ENCODE assay signal across 14 mouse cellular contexts in the genomic region with DNA sequence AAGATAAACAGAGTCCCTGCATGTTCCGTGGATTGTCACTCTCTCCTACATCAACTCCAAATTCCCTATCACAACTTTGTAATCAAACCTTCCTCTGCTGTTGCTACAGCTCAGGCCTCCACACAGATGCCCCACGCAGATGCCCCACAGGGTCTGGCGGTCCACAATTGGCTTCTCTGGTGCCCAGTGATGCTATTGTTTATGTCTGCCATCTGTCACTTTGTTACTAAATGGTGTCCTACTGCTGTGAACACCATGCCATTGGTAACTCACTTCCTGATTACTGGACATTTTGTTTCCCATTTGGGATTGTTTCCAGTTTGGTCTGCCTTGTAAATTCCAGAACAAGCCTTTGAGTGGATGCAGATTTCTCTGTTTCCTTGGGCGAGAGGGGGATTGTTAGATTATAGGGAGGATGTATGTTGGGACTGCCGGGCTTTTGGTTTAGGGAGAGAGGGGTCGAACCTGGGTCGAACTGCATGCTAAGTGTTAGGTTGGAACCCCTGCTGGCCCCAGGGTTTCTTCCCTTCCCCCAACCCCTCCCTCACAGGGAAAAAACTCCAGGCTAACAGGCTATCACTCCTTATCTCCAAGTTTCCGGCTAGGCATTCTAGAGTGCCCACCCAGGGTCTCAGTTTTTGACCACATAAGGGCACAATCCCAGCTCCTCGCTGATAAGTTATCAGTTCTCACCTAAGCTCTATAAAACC. TPM values are rescaled to one million over a fixed set of nuclear protein-coding genes. Genes with fewer than 3 reads are reported as not detected.
A peak's percentile ranks its signal among the peaks of the same experiment; 100 is the strongest.
DNase-seq lines count a peak whose midpoint lies in the region; ATAC-seq and TF ChIP-seq lines count a peak whose summit lies in the region.
"Had no signal": no experiment of that assay in that cellular context is flagged by ENCODE, and none has a peak within 500 bp of the region (broad histone marks: within the 10 kb centered on the region; RNA-seq: fewer than 3 reads in every experiment).

No protein-coding gene starts in this region.

- H3K27ac ChIP-seq in heart, embryonic 16.5 days (ENCODE audit: low read length), result 0 out of 2 replicates have a peak overlapping the region, but pooled peaks have one; percentile 16
- peak overlapping the region; percentile 21; the same call in 1 of the 2 replicates for H3K27ac ChIP-seq in stomach, embryonic 15.5 days
- no peak overlapping the region; the same call in 1 of the 2 replicates for H3K27ac ChIP-seq in stomach, postnatal 0 days (replicated peaks)
- 0 out of 2 replicates have a peak overlapping the region, but pooled peaks have one; percentile 29 for H3K27ac ChIP-seq in neural tube, embryonic 15.5 days (replicated peaks)
- H3K27ac ChIP-seq: embryonic facial prominence, embryonic 13.5 days; liver, embryonic 13.5 days; midbrain, embryonic 13.5 days had no signal

- no peak for ATAC-seq in heart, embryonic 16.5 days (replicated peaks; ENCODE audit: extremely low read depth, insufficient read depth, low FRiP score)
- ATAC-seq in stomach, embryonic 15.5 days (ENCODE audit: insufficient read depth, low FRiP score, low read depth), result no peak
- ATAC-seq in stomach, postnatal 0 days (ENCODE audit: low FRiP score, low TSS enrichment), result no peak
- ATAC-seq in neural tube, embryonic 15.5 days (ENCODE audit: low FRiP score), result no peak
- ATAC-seq in megakaryocyte, adult 5-6 weeks (ENCODE audit: poor library complexity, severe bottlenecking), result no peak
- ATAC-seq: midbrain, embryonic 13.5 days had no signal

- H3K4me1 ChIP-seq in heart, embryonic 16.5 days (ENCODE audit: control insufficient read depth, insufficient read depth, low read length), result peaks cover 28% of the 10 kb centered on the region
- peaks cover 27% of the 10 kb centered on the region for H3K4me1 ChIP-seq in stomach, embryonic 15.5 days
- H3K4me1 ChIP-seq in stomach, postnatal 0 days (replicated peaks; ENCODE audit: control insufficient read depth, insufficient read depth), result peaks cover 11% of the 10 kb centered on the region
- H3K4me1 ChIP-seq in neural tube, embryonic 15.5 days, result peaks cover 16% of the 10 kb centered on the region

- no peaks in the 10 kb centered on the region for H3K27me3 ChIP-seq in heart, embryonic 16.5 days (ENCODE audit: control insufficient read depth, insufficient read depth, low read length)
- no peaks in the 10 kb centered on the region for H3K27me3 ChIP-seq in stomach, embryonic 15.5 days (replicated peaks)
- H3K27me3 ChIP-seq in stomach, postnatal 0 days (ENCODE audit: control insufficient read depth, insufficient read depth, low read length), result no peaks in the 10 kb centered on the region
- no peaks in the 10 kb centered on the region for H3K27me3 ChIP-seq in neural tube, embryonic 15.5 days (replicated peaks)
- H3K27me3 ChIP-seq: embryonic facial prominence, embryonic 13.5 days; liver, embryonic 13.5 days; midbrain, embryonic 13.5 days had no signal

- no peak for TF ChIP-seq CTCF in stomach, postnatal 0 days (IDR thresholded peaks at IDR 0.05; ENCODE audit: low read depth)

- H3K36me3 ChIP-seq in heart, embryonic 16.5 days (ENCODE audit: control insufficient read depth, insufficient read depth), result no peaks in the 10 kb centered on the region
- H3K36me3 ChIP-seq in stomach, embryonic 15.5 days, result no peaks in the 10 kb centered on the region
- H3K36me3 ChIP-seq in stomach, postnatal 0 days (ENCODE audit: control insufficient read depth, insufficient read depth, low read length), result no peaks in the 10 kb centered on the region
- no peaks in the 10 kb centered on the region for H3K36me3 ChIP-seq in neural tube, embryonic 15.5 days
- H3K36me3 ChIP-seq: embryonic facial prominence, embryonic 13.5 days; liver, embryonic 13.5 days; midbrain, embryonic 13.5 days had no signal

- no peak for DNase-seq in heart, adult 11 months
- DNase-seq in stomach, postnatal 0 days (ENCODE audit: low spot score), result no peak
- peak; percentile 80 to 83 for DNase-seq in cerebellum, postnatal 36 days
- no peak for DNase-seq in kidney, postnatal 25 days
- DNase-seq: kidney, adult 18-20 months; liver, embryonic 13.5 days; right cerebral cortex, postnatal 25 days had no signal

- 33% methylated on average over 9 of the region's 9 CpGs for WGBS in heart, embryonic 16.5 days
- 35% methylated on average over 9 of the region's 9 CpGs for WGBS in stomach, embryonic 15.5 days
- 34% methylated on average over 9 of the region's 9 CpGs for WGBS in stomach, postnatal 0 days
- 38% methylated on average over 9 of the region's 9 CpGs for WGBS in neural tube, embryonic 15.5 days

- TF ChIP-seq EP300 in stomach, postnatal 0 days (optimal IDR thresholded peaks at IDR 0.05), result no peak

- H3K4me2 ChIP-seq in heart, embryonic 16.5 days (ENCODE audit: low read depth, low read length), result no peak overlapping the region
- no peak overlapping the region for H3K4me2 ChIP-seq in stomach, embryonic 15.5 days
- H3K4me2 ChIP-seq in stomach, postnatal 0 days (replicated peaks; ENCODE audit: low read depth), result no peak overlapping the region
- H3K4me2 ChIP-seq in neural tube, embryonic 15.5 days, result no peak overlapping the region
- H3K4me2 ChIP-seq: embryonic facial prominence, embryonic 13.5 days; liver, embryonic 13.5 days; midbrain, embryonic 13.5 days had no signal

- no peak overlapping the region for H3K4me3 ChIP-seq in heart, embryonic 16.5 days (ENCODE audit: low read length)
- no peak overlapping the region for H3K4me3 ChIP-seq in stomach, embryonic 15.5 days (replicated peaks)
- H3K4me3 ChIP-seq in stomach, postnatal 0 days (ENCODE audit: low read depth, low read length), result no peak overlapping the region
- H3K4me3 ChIP-seq in neural tube, embryonic 15.5 days (replicated peaks), result no peak overlapping the region
- H3K4me3 ChIP-seq: embryonic facial prominence, embryonic 13.5 days; liver, embryonic 13.5 days; midbrain, embryonic 13.5 days had no signal

- H3K9me3 ChIP-seq in heart, embryonic 16.5 days (replicated peaks; ENCODE audit: control insufficient read depth, low read length), result peaks cover 4% of the 10 kb centered on the region; the same call in 1 of the 2 replicates
- no peaks in the 10 kb centered on the region for H3K9me3 ChIP-seq in stomach, embryonic 15.5 days
- H3K9me3 ChIP-seq in stomach, postnatal 0 days (ENCODE audit: control insufficient read depth, low read length), result no peaks in the 10 kb centered on the region
- H3K9me3 ChIP-seq in neural tube, embryonic 15.5 days (replicated peaks), result no peaks in the 10 kb centered on the region
- H3K9me3 ChIP-seq: embryonic facial prominence, embryonic 13.5 days; liver, embryonic 13.5 days; midbrain, embryonic 13.5 days had no signal

- H3K9ac ChIP-seq in heart, embryonic 16.5 days (ENCODE audit: low read length), result no peak overlapping the region
- no peak overlapping the region for H3K9ac ChIP-seq in stomach, embryonic 15.5 days
- no peak overlapping the region for H3K9ac ChIP-seq in stomach, postnatal 0 days (ENCODE audit: low read length)
- no peak overlapping the region for H3K9ac ChIP-seq in neural tube, embryonic 15.5 days (replicated peaks)
- H3K9ac ChIP-seq: embryonic facial prominence, embryonic 13.5 days; liver, embryonic 13.5 days; midbrain, embryonic 13.5 days had no signal

RNA-seq across cellular contexts. Expression of a gene that starts 56.6 kb away (rescaled TPM):
- 40.4 and 49.9 TPM in 2 replicates for polyA plus RNA-seq in heart, embryonic 16.5 days (2015; fragmentation: Nextera tagmentation; extraction: Ambion mirVana)
- polyA plus RNA-seq in stomach, embryonic 15.5 days (2015; fragmentation: Nextera tagmentation; extraction: Ambion mirVana), result 95.9 and 107 TPM in 2 replicates
- 116 and 118 TPM in 2 replicates for polyA plus RNA-seq in stomach, postnatal 0 days (2015; fragmentation: Nextera tagmentation; extraction: Ambion mirVana)
- 90.4 and 124 TPM in 2 replicates for polyA plus RNA-seq in neural tube, embryonic 15.5 days (2015; fragmentation: Nextera tagmentation; extraction: Ambion mirVana)
- total RNA-seq in megakaryocyte, adult 5-6 weeks (2015), result 14.1 and 15.3 TPM in 2 replicates
- 22.6 and 29.1 TPM in 2 replicates for total RNA-seq in megakaryocyte, adult 5-6 weeks (2017)

RNA-seq across cellular contexts. Expression of a gene that starts 57.9 kb away (rescaled TPM):
- 2.9 and 3.3 TPM in 2 replicates for polyA plus RNA-seq in heart, embryonic 16.5 days (2015; fragmentation: Nextera tagmentation; extraction: Ambion mirVana)
- polyA plus RNA-seq in stomach, embryonic 15.5 days (2015; fragmentation: Nextera tagmentation; extraction: Ambion mirVana), result 7.0 and 7.4 TPM in 2 replicates
- polyA plus RNA-seq in stomach, postnatal 0 days (2015; fragmentation: Nextera tagmentation; extraction: Ambion mirVana), result 3.3 and 3.6 TPM in 2 replicates
- 15.4 and 20.3 TPM in 2 replicates for polyA plus RNA-seq in neural tube, embryonic 15.5 days (2015; fragmentation: Nextera tagmentation; extraction: Ambion mirVana)
- total RNA-seq in megakaryocyte, adult 5-6 weeks (2015), result not detected in 2 replicates
- not detected in 2 replicates for total RNA-seq in megakaryocyte, adult 5-6 weeks (2017)
- total RNA-seq: granulocyte monocyte progenitor cell, adult 5-6 weeks had no signal

Comparison
In these comparisons a context has a peak if more than half of its experiments do, and no peak if none do; other contexts are left out.
1. DNase-seq: peak in cerebellum, postnatal 36 days (2 of 2); none in heart, adult 11 months (single experiment), stomach, postnatal 0 days (single experiment) and kidney, postnatal 25 days (0 of 2).